Mouse (Mus musculus) kidney, postnatal 4 days (tissue): ENCODE measurements around the gene Hypk.

Experiments
- DNase-seq, 2 experiments: peaks; one replicate each; pipeline ENCODE4 v3.0.0; 2021; ENCODE audit warnings: mixed read lengths in 2 of 2

Hypk gene

DNA sequence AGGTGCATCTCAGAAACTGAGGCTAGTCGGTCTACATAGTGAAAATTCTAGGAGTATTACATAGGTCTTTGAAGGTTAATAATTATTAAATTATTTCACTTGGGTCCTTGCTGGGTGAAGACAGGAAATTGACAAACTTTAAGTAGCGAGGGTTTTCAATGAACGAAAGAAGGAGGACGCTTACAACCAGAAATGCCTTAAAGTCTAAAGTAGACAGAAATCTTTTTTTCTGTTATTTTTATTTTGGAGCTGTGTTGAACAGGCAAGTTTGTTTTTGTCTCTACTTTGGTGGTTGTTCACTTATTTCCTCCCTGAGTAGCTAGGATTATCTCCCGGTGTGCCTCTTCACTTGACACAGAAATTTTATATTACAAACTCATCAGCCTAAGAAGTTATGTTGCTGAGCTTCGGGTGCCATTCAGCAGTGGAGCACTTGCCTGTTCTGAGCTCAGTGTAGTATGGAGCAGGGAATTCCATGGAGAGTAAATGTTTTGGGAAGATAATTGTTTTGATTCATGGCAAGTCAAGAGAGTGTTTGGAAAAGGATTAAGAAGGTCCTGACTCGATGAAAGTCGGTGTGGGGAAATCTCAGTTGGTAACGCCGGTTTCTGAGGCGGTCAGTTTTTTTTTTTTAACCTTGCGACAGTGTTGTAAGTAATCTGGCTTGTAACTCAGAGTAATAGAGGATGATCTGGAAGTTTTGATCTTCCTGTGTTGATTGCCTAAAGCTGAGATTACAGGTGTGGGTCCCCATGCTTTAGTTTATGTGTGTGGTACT is 54.3 kb downstream of the Hypk start:
- DNase-seq: no peak

DNA sequence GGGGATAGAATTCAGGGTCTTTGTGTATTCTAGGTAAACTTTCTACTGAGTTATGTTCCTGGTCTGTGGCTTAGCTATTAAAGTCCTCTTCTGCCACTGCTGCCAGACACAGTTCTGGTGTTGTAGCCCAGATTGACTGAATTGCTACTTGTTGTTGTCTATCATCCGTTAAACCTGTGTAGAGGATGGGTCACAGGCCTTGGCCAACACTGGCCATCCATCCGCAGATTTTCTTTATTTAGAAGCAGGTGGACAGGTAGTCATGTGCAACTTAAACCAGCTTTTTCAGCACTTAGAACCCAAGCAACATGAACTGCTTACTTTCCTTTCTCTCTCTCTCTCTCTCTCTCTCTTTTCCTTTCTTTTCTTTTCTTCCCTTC is 54.9 kb downstream of the Hypk start:
- DNase-seq: no peak
